Mouse (Mus musculus): ENCODE results near the gene Zbtb8a. TPM values are rescaled to one million over a fixed set of nuclear protein-coding genes. Genes with fewer than 3 reads are reported as not detected.
"Not testable (repeated sequence)": the region's sequence is repeated elsewhere in the genome, so short reads cannot be mapped to it uniquely, and the experiment has no call there.

Gene Zbtb8a
- total RNA-seq, 2 experiments from 2014 or later = 5.8 to 5.9 TPM

- intact Hi-C loops (cut with DNase I) = no loop called here
- no peak for DNase-seq (ENCODE audit: low spot score in 2 of 2)
Measured at GRCm38 (mm10) chr4:129382029-129382428, 4.1 kb upstream of the Zbtb8a start.

- peak in 1 of 2 experiments; percentile 31 for DNase-seq (ENCODE audit: low spot score in 2 of 2)
- intact Hi-C loops (cut with DNase I) = no loop called here
Measured at GRCm38 (mm10) chr4:129381148-129381547, 3.2 kb upstream of the Zbtb8a start.

GRCm38 (mm10) chr4:129379805-129380204 is 1.9 kb upstream of the Zbtb8a start:
- intact Hi-C loops (cut with DNase I) = no loop called here
- no peak for DNase-seq (ENCODE audit: low spot score in 2 of 2)

GRCm38 (mm10) chr4:129376961-129377545 is 863 bp downstream of the Zbtb8a start:
- intact Hi-C loops (cut with DNase I) = loop anchor here (1.0 kb wide), 1 partner anchor 26 kb away; no protein-coding TSS in a partner anchor

GRCm38 (mm10) chr4:129375821-129376220 is 2.1 kb downstream of the Zbtb8a start:
- intact Hi-C loops (cut with DNase I) = no loop called here
- no peak for DNase-seq (ENCODE audit: low spot score in 2 of 2)

More at GRCm38 (mm10) chr4:129376961-129377545, 863 bp downstream of the Zbtb8a start:
- DNase-seq (ENCODE audit: low spot score in 2 of 2) = peak; percentile 47 to 53

GRCm38 (mm10) chr4:129375000-129375399 is 2.9 kb downstream of the Zbtb8a start:
- intact Hi-C loops (cut with DNase I) = no loop called here
- DNase-seq (ENCODE audit: low spot score in 2 of 2) = no peak

GRCm38 (mm10) chr4:129374219-129374755 is 3.6 kb downstream of the Zbtb8a start:
- DNase-seq (ENCODE audit: low spot score in 2 of 2) = no peak
- intact Hi-C loops (cut with DNase I) = no loop called here

- DNase-seq (ENCODE audit: low spot score in 2 of 2) = no peak
- intact Hi-C loops (cut with DNase I) = no loop called here
Measured at GRCm38 (mm10) chr4:129373202-129373976, 4.5 kb downstream of the Zbtb8a start.

- intact Hi-C loops (cut with DNase I) = no loop called here
- no peak for DNase-seq (ENCODE audit: low spot score in 2 of 2)
Measured at GRCm38 (mm10) chr4:129371391-129371790, 6.5 kb downstream of the Zbtb8a start.

GRCm38 (mm10) chr4:129365224-129365623 is 12.7 kb downstream of the Zbtb8a start:
- intact Hi-C loops (cut with DNase I) = no loop called here
- no peak for DNase-seq (ENCODE audit: low spot score in 2 of 2)

GRCm38 (mm10) chr4:129364379-129364778 is 13.5 kb downstream of the Zbtb8a start:
- no peak for DNase-seq (ENCODE audit: low spot score in 2 of 2)
- intact Hi-C loops (cut with DNase I) = no loop called here

GRCm38 (mm10) chr4:129363463-129363862 is 14.5 kb downstream of the Zbtb8a start:
- DNase-seq (ENCODE audit: low spot score in 2 of 2) = no peak
- intact Hi-C loops (cut with DNase I) = no loop called here

GRCm38 (mm10) chr4:129362771-129363170 is 15.1 kb downstream of the Zbtb8a start:
- no peak for DNase-seq (ENCODE audit: low spot score in 2 of 2)
- intact Hi-C loops (cut with DNase I) = no loop called here

GRCm38 (mm10) chr4:129362238-129362637 is 15.7 kb downstream of the Zbtb8a start:
- intact Hi-C loops (cut with DNase I) = not testable (repeated sequence)

GRCm38 (mm10) chr4:129357613-129358163 is 20.2 kb downstream of the Zbtb8a start:
- intact Hi-C loops (cut with DNase I) = no loop called here
- no peak for DNase-seq (ENCODE audit: low spot score in 2 of 2)

More at GRCm38 (mm10) chr4:129362238-129362637, 15.7 kb downstream of the Zbtb8a start:
- not testable (repeated sequence) for DNase-seq (ENCODE audit: low spot score in 2 of 2)

GRCm38 (mm10) chr4:129354236-129354635 is 23.7 kb downstream of the Zbtb8a start:
- intact Hi-C loops (cut with DNase I) = no loop called here
- peak; percentile 8 to 34 for DNase-seq (ENCODE audit: low spot score in 2 of 2)

- no peak for DNase-seq (ENCODE audit: low spot score in 2 of 2)
- intact Hi-C loops (cut with DNase I) = no loop called here
Measured at GRCm38 (mm10) chr4:129353176-129353575, 24.7 kb downstream of the Zbtb8a start.

- intact Hi-C loops (cut with DNase I) = loop anchor here (1.0 kb wide), 1 partner anchor 26 kb away; no protein-coding TSS in a partner anchor
- peak; percentile 54 to 91 for DNase-seq (ENCODE audit: low spot score in 2 of 2)
Measured at GRCm38 (mm10) chr4:129351111-129351510, 26.8 kb downstream of the Zbtb8a start.

GRCm38 (mm10) chr4:129350644-129351043 is 27.3 kb downstream of the Zbtb8a start:
- peak; percentile 55 to 63 for DNase-seq (ENCODE audit: low spot score in 2 of 2)
- intact Hi-C loops (cut with DNase I) = loop anchor here (1.0 kb wide), 2 partner anchors 27 to 105 kb away; no protein-coding TSS in a partner anchor

GRCm38 (mm10) chr4:129346481-129347154 is 31.3 kb downstream of the Zbtb8a start:
- DNase-seq (ENCODE audit: low spot score in 2 of 2) = peak; percentile 62 to 67
- intact Hi-C loops (cut with DNase I) = no loop called here
